Mouse (Mus musculus) intestine, embryonic 15.5 days (tissue): ENCODE measurements around the gene Gm5415. TPM values are rescaled to one million over a fixed set of nuclear protein-coding genes. Genes with fewer than 3 reads are reported as not detected.
"Not testable (repeated sequence)": the region's sequence is repeated elsewhere in the genome, so short reads cannot be mapped to it uniquely, and the experiment has no call there.

Source experiments
- ATAC-seq: fragments of 200-750 bp; cut with Nextera tagmentation; 2 replicates; pipeline ENCODE4 v1.8.0; 2017; ENCODE audit warnings: moderate TSS enrichment, moderate library complexity
- H3K27ac ChIP-seq: fragments of 300-500 bp; sonication (generic); 2 replicates; pipeline ENCODE4 v1.5.1; 2015; ENCODE audit warnings: mild to moderate bottlenecking, inconsistent platforms
- H3K27me3 ChIP-seq: fragments of 300-500 bp; sonication (generic); replicated peaks from 2 replicates; pipeline ENCODE4 v1.6.1; 2015; ENCODE audit warnings: inconsistent platforms
- H3K36me3 ChIP-seq: fragments of 300-500 bp; sonication (generic); 2 replicates; pipeline ENCODE4 v1.6.1; 2015; ENCODE audit warnings: inconsistent platforms
- H3K4me1 ChIP-seq: fragments of 300-500 bp; sonication (generic); replicated peaks from 2 replicates; pipeline ENCODE4 v1.6.1; 2015; ENCODE audit warnings: inconsistent platforms
- H3K4me2 ChIP-seq: fragments of 300-500 bp; sonication (generic); replicated peaks from 2 replicates; pipeline ENCODE4 v1.6.1; 2015; ENCODE audit warnings: mild to moderate bottlenecking, inconsistent platforms
- H3K4me3 ChIP-seq: fragments of 300-500 bp; sonication (generic); replicated peaks from 2 replicates; pipeline ENCODE4 v1.5.1; 2015; ENCODE audit warnings: inconsistent platforms
- H3K9ac ChIP-seq: fragments of 300-500 bp; sonication (generic); 2 replicates; pipeline ENCODE4 v1.6.1; 2015; ENCODE audit warnings: inconsistent platforms
- H3K9me3 ChIP-seq: fragments of 300-500 bp; sonication (generic); 2 replicates; pipeline ENCODE4 v1.6.1; 2016; ENCODE audit warnings: inconsistent platforms
- WGBS: fragments of 180-500 bp; shearing (Covaris S2); methylation state at CpG from one replicate; pipeline ENCODE4 v1.1.7; 2015; 5-methylcytosine and 5-hydroxymethylcytosine counted together
- polyA plus RNA-seq: library from polyadenylated mRNA; unstranded; fragments of >200 nt; fragmentation: Nextera tagmentation; extraction: Ambion mirVana; gene quantifications from 2 replicates; pipeline ENCODE4 v1.2.1, GENCODE M21; 2015

Gene Gm5415
- polyA plus RNA-seq: 0.04 TPM in 1 of 2 replicates, not detected in the other

DNA sequence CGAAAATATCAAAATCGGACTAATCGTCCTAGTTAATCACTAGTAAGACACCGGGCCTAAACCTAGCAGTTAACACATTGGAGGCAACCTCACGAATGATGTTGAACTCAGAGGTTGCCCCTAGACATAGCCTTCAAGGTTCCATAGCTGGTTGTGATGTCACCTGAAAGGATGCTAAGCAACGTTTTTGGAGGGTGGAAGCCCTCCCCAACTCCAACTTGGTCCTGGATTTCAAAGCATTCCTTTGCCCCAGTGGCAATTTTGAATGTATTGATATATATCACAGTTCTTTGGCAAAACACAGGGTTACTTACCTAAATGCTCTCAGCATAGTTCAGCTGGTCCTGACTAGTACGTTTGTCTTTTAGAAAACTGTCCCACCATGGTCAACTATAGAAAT, at the start of gene Gm5415:
TSS of gene Gm5415 (minus strand) at position 101 of the 400 bp plus-strand sequence.
- H3K9ac ChIP-seq, ATAC-seq, H3K27me3 ChIP-seq, H3K4me1 ChIP-seq, H3K4me3 ChIP-seq, H3K9me3 ChIP-seq, H3K36me3 ChIP-seq, H3K4me2 ChIP-seq, H3K27ac ChIP-seq: not testable (repeated sequence)
- 82% methylated on average over 2 of the region's 7 CpGs for WGBS

DNA sequence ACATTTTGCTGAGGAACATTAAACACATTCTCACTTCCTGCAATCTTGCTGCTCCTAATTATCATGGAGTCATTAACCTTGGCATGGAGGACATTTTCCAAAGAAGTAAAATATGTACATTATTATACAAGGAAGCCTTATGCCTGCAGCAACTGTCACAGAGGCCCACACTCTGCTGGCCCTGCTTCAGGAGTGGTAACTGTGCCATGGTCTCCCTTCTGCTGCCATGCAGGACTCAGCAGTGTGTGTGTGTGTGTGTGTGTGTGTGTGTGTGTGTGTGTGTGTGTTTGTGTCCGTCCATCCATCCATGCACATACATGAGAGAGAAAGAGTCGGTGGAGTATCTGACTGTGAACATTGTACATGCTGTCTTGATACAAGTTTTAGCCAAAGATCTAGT, 21.8 kb upstream of the Gm5415 start:
- Histone ChIP-seq H3K4me2 (no peak overlapping the region), H3K4me1 (no peaks in the 10 kb centered on the region), H3K36me3 (no peaks in the 10 kb centered on the region), H3K27me3 (no peaks in the 10 kb centered on the region), H3K27ac (no peak overlapping the region), H3K9ac (no peak overlapping the region), H3K4me3 (no peak overlapping the region), H3K9me3 (no peaks in the 10 kb centered on the region)
- 90% methylated on average over 2 of the region's 2 CpGs for WGBS
- ATAC-seq: no peak

DNA sequence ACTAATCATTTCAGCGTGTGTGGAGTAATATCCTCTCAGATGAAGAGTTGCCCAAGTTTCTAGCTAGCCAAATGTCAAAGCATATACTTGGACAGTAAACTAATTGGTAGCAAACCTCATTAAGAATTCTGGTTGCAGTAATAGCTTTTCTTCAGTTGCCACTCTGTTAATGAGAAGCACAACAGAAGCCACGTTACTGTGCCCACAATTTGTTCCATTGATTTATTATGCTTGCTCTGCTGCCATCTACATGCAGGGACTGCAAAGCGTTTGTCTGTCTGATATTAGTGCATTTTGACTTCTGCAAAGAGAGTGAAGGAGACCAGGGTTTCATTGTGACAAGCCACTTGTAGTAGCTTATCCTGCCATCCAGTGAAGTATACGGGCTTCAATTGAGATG, 6.8 kb upstream of the Gm5415 start:
- Histone ChIP-seq H3K4me1 (no peaks in the 10 kb centered on the region), H3K36me3 (no peaks in the 10 kb centered on the region), H3K4me2 (no peak overlapping the region), H3K4me3 (no peak overlapping the region), H3K9me3 (no peaks in the 10 kb centered on the region), H3K27ac (no peak overlapping the region), H3K27me3 (no peaks in the 10 kb centered on the region), H3K9ac (no peak overlapping the region)
- WGBS: 39% methylated on average over 4 of the region's 4 CpGs
- no peak for ATAC-seq

DNA sequence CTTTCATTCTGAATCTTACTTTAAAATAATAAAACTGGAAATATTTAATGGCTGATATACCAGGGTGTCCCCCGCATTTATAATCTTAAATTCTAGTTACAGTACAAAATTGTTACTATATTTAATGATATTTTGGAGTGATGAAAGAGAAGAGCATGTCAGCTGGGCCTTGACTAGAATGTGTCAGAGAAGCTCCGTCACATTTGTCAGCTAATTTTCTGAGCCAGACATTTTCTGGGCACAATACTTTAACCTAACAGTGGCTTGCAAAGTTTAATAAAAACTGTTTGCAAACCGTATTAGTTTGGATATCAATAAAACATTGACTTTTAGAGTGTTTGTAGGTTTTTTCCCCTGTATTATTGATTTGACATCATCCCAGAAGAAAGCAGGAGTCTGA, 6.4 kb upstream of the Gm5415 start:
- Histone ChIP-seq H3K27ac (no peak overlapping the region), H3K9me3 (no peaks in the 10 kb centered on the region), H3K27me3 (no peaks in the 10 kb centered on the region), H3K4me2 (no peak overlapping the region), H3K9ac (no peak overlapping the region), H3K4me3 (no peak overlapping the region), H3K4me1 (no peaks in the 10 kb centered on the region), H3K36me3 (no peaks in the 10 kb centered on the region)
- no peak for ATAC-seq
- 93% methylated on average over 3 of the region's 3 CpGs for WGBS

DNA sequence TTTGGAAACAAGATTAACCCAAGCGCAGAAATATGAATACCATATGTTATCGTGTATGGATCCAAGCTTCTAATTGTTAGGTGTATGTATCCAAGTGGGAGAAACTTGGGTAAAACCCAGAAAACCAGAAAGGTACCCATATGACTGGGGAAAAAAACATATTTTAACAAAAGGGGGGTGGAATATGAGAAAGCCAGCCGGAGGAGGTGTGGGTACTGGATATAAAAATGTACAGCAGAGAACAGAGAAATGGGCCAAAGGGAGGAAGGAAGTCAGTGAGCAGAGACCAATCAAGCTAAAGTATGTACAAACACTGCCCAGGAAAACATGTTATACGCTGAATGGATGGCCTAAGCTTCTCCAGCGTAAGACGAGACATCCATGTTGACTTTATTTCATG, 43.7 kb downstream of the Gm5415 start:
- no peaks in the 10 kb centered on the region for H3K36me3 ChIP-seq
- WGBS: 94% methylated on average over 6 of the region's 6 CpGs
- no peaks in the 10 kb centered on the region for H3K4me1 ChIP-seq
- no peak overlapping the region for H3K4me2 ChIP-seq
- no peak overlapping the region for H3K9ac ChIP-seq
- no peaks in the 10 kb centered on the region for H3K9me3 ChIP-seq
- no peak overlapping the region for H3K27ac ChIP-seq
- H3K4me3 ChIP-seq: no peak overlapping the region
- ATAC-seq: no peak
- H3K27me3 ChIP-seq: no peaks in the 10 kb centered on the region
